Mouse (Mus musculus) limb, embryonic 15.5 days (tissue): ENCODE data around the gene Nrxn3. TPM values are rescaled to one million over a fixed set of nuclear protein-coding genes. Genes with fewer than 3 reads are reported as not detected.

Experiments used
- ATAC-seq: fragments of 200-750 bp; cut with Nextera tagmentation; 2 replicates; pipeline ENCODE4 v1.8.0; 2017; ENCODE audit warnings: low read depth, moderate TSS enrichment; ENCODE audit not compliant: insufficient number of reproducible peaks, low FRiP score, low TSS enrichment
- H3K27ac ChIP-seq: fragments of 300-500 bp; sonication (generic); 2 replicates; pipeline ENCODE4 v1.5.1; 2015; ENCODE audit warnings: moderate library complexity, mild to moderate bottlenecking, inconsistent platforms
- H3K27me3 ChIP-seq: fragments of 300-500 bp; sonication (generic); 2 replicates; pipeline ENCODE4 v1.6.1; 2015; ENCODE audit warnings: inconsistent platforms
- H3K36me3 ChIP-seq: fragments of 300-500 bp; sonication (generic); 2 replicates; pipeline ENCODE4 v1.6.1; 2015; ENCODE audit warnings: inconsistent platforms
- H3K4me1 ChIP-seq: fragments of 300-500 bp; sonication (generic); 2 replicates; pipeline ENCODE4 v1.6.1; 2015; ENCODE audit warnings: inconsistent platforms
- H3K4me2 ChIP-seq: fragments of 300-500 bp; sonication (generic); 2 replicates; pipeline ENCODE4 v1.6.1; 2015; ENCODE audit warnings: mild to moderate bottlenecking, inconsistent platforms
- H3K4me3 ChIP-seq: fragments of 300-500 bp; sonication (generic); 2 replicates; pipeline ENCODE4 v1.5.1; 2015; ENCODE audit warnings: mild to moderate bottlenecking, inconsistent platforms
- H3K9ac ChIP-seq: fragments of 300-500 bp; sonication (generic); 2 replicates; pipeline ENCODE4 v1.6.1; 2015; ENCODE audit warnings: inconsistent platforms
- H3K9me3 ChIP-seq: fragments of 300-500 bp; sonication (generic); 2 replicates; pipeline ENCODE4 v1.6.1; 2016; ENCODE audit warnings: inconsistent platforms
- WGBS: fragments of 180-500 bp; shearing (Covaris S2); methylation state at CpG from one replicate; pipeline ENCODE4 v1.1.7; 2015; 5-methylcytosine and 5-hydroxymethylcytosine counted together
- polyA plus RNA-seq: library from polyadenylated mRNA; unstranded; fragments of >200 nt; fragmentation: Nextera tagmentation; extraction: Ambion mirVana; gene quantifications from 2 replicates; pipeline ENCODE4 v1.2.1, GENCODE M21; 2015

Nrxn3 gene
- polyA plus RNA-seq, 1 experiment from 2014 or later, result 0.70 TPM

GRCm38 (mm10) chr12:89551291-89551690 is 828.6 kb downstream of the Nrxn3 start:
- Histone ChIP-seq H3K36me3 (no peaks in the 10 kb centered on the region), H3K4me1 (no peaks in the 10 kb centered on the region), H3K9me3 (no peaks in the 10 kb centered on the region), H3K4me3 (no peak overlapping the region), H3K9ac (no peak overlapping the region), H3K27me3 (no peaks in the 10 kb centered on the region), H3K4me2 (no peak overlapping the region), H3K27ac (no peak overlapping the region)
- 75% methylated on average over 2 of the region's 2 CpGs for WGBS
- ATAC-seq, result no peak

DNA sequence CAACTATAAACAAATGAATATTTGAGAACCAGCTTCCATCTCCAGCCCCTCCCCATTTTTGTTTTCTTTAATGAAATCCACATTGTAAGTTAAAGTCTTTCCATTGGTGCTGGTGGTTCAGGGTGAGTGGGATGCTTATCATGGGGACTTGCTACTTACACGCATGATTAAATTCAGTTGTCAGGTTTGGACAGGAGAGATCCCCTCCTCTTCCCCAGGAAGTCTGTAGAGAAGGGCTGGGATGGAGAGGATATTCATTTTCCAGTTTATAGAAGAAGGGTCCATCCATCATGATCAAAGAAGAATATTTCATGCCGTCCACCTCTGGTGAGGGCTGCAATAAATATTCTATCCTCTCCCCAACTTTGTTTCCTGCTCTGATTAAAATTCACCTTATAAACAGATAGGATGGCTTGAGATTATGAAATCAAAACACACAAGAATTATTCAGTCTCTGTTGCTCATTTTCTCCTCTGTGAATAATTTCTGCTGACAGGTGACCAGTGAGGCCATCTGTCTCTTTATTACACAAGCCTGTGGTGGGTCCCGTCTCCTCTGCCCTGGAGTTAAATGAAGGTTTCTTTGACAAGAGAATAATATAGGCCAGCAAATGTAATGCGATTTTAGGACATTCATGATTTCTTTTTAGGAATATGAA is 830.7 kb downstream of the Nrxn3 start:
- Histone ChIP-seq H3K9ac (no peak overlapping the region), H3K27me3 (no peaks in the 10 kb centered on the region), H3K9me3 (no peaks in the 10 kb centered on the region), H3K4me2 (no peak overlapping the region), H3K4me3 (no peak overlapping the region), H3K27ac (no peak overlapping the region), H3K36me3 (no peaks in the 10 kb centered on the region), H3K4me1 (no peaks in the 10 kb centered on the region)
- WGBS, result 53% methylated on average over 4 of the region's 4 CpGs
- no peak for ATAC-seq

GRCm38 (mm10) chr12:89554171-89554570 is 831.5 kb downstream of the Nrxn3 start:
- no peak for ATAC-seq
- H3K9ac ChIP-seq, result no peak overlapping the region

DNA sequence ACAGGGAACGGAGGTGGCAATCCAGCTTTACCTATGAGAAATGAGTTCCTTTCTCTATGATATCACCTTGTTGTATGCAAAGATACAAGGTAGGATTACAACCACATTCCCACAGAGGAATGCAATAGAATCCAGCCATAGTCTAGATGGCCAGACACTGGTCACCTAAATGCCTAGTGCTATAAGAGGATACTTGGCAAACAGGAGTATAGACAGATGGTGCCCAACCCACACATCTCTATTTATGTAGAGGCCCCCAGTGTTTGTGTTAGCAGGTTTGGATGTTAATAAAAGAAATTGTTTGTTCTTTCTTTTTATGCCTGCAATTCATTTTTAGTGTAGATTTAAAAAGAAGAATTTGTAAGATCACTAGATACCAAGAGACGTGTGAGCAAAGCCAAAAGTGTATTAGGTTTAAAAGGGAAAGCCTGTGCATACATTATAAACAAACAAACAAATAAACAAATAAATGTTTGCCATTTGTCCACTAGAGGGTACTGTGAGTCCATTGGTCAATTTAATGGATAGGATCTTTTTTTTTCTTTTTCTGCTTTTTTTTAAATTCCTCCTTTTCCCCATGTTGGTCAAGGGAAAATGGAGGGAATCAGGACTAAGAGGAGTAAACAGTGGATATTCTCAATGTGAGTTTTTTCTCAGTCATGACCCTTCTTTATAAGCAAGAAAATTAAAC is 832.2 kb downstream of the Nrxn3 start:
- H3K9ac ChIP-seq, result no peak overlapping the region
- H3K27me3 ChIP-seq, result no peaks in the 10 kb centered on the region
- no peaks in the 10 kb centered on the region for H3K9me3 ChIP-seq
- no peaks in the 10 kb centered on the region for H3K36me3 ChIP-seq
- H3K4me3 ChIP-seq, result no peak overlapping the region
- 60% methylated on average over 2 of the region's 2 CpGs for WGBS
- H3K27ac ChIP-seq, result no peak overlapping the region
- no peak for ATAC-seq
- no peak overlapping the region for H3K4me2 ChIP-seq
- H3K4me1 ChIP-seq, result no peaks in the 10 kb centered on the region

More at GRCm38 (mm10) chr12:89554171-89554570, 831.5 kb downstream of the Nrxn3 start:
- no peaks in the 10 kb centered on the region for H3K36me3 ChIP-seq
- no peak overlapping the region for H3K4me3 ChIP-seq
- H3K4me1 ChIP-seq, result no peaks in the 10 kb centered on the region
- H3K4me2 ChIP-seq, result no peak overlapping the region
- H3K9me3 ChIP-seq, result no peaks in the 10 kb centered on the region
- no peaks in the 10 kb centered on the region for H3K27me3 ChIP-seq
- 69% methylated on average over 2 of the region's 2 CpGs for WGBS
- H3K27ac ChIP-seq, result no peak overlapping the region

- no peaks in the 10 kb centered on the region for H3K36me3 ChIP-seq
Observed at GRCm38 (mm10) chr12:89558921-89559320, 836.2 kb downstream of the Nrxn3 start.

GRCm38 (mm10) chr12:89561989-89562565 is 839.4 kb downstream of the Nrxn3 start:
- Histone ChIP-seq H3K36me3 (no peaks in the 10 kb centered on the region), H3K9ac (no peak overlapping the region), H3K4me1 (no peaks in the 10 kb centered on the region), H3K27ac (no peak overlapping the region), H3K4me3 (no peak overlapping the region), H3K27me3 (no peaks in the 10 kb centered on the region), H3K9me3 (no peaks in the 10 kb centered on the region), H3K4me2 (no peak overlapping the region)
- 30% methylated on average over 4 of the region's 4 CpGs for WGBS
- ATAC-seq, result no peak

More at GRCm38 (mm10) chr12:89558921-89559320, 836.2 kb downstream of the Nrxn3 start:
- Histone ChIP-seq H3K27me3 (no peaks in the 10 kb centered on the region), H3K27ac (no peak overlapping the region), H3K4me2 (no peak overlapping the region), H3K4me3 (no peak overlapping the region), H3K9ac (no peak overlapping the region), H3K9me3 (no peaks in the 10 kb centered on the region), H3K4me1 (no peaks in the 10 kb centered on the region)
- WGBS, result 85% methylated on average over 1 of the region's 1 CpGs
- no peak for ATAC-seq

- H3K27ac ChIP-seq, result no peak overlapping the region
- no peaks in the 10 kb centered on the region for H3K27me3 ChIP-seq
- WGBS, result 52% methylated on average over 6 of the region's 6 CpGs
- H3K36me3 ChIP-seq, result no peaks in the 10 kb centered on the region
- H3K9ac ChIP-seq, result no peak overlapping the region
- no peak overlapping the region for H3K4me3 ChIP-seq
- H3K4me1 ChIP-seq, result no peaks in the 10 kb centered on the region
- ATAC-seq, result no peak
- H3K4me2 ChIP-seq, result no peak overlapping the region
- no peaks in the 10 kb centered on the region for H3K9me3 ChIP-seq
Observed at GRCm38 (mm10) chr12:89568723-89569377, 846.2 kb downstream of the Nrxn3 start.

- ATAC-seq, result no peak
- Histone ChIP-seq H3K27ac (no peak overlapping the region), H3K4me2 (no peak overlapping the region), H3K4me3 (no peak overlapping the region), H3K9me3 (no peaks in the 10 kb centered on the region), H3K9ac (no peak overlapping the region), H3K36me3 (no peaks in the 10 kb centered on the region), H3K4me1 (no peaks in the 10 kb centered on the region), H3K27me3 (no peaks in the 10 kb centered on the region)
- WGBS, result 70% methylated on average over 4 of the region's 4 CpGs
Observed at GRCm38 (mm10) chr12:89592459-89592858, 869.8 kb downstream of the Nrxn3 start.

- no peaks in the 10 kb centered on the region for H3K36me3 ChIP-seq
- H3K9ac ChIP-seq, result no peak overlapping the region
- no peaks in the 10 kb centered on the region for H3K27me3 ChIP-seq
- no peak overlapping the region for H3K4me3 ChIP-seq
- no peaks in the 10 kb centered on the region for H3K4me1 ChIP-seq
- no peak overlapping the region for H3K27ac ChIP-seq
- WGBS, result 82% methylated on average over 2 of the region's 2 CpGs
- no peaks in the 10 kb centered on the region for H3K9me3 ChIP-seq
- no peak for ATAC-seq
- no peak overlapping the region for H3K4me2 ChIP-seq
Observed at GRCm38 (mm10) chr12:89613670-89614069, 891.0 kb downstream of the Nrxn3 start.

DNA sequence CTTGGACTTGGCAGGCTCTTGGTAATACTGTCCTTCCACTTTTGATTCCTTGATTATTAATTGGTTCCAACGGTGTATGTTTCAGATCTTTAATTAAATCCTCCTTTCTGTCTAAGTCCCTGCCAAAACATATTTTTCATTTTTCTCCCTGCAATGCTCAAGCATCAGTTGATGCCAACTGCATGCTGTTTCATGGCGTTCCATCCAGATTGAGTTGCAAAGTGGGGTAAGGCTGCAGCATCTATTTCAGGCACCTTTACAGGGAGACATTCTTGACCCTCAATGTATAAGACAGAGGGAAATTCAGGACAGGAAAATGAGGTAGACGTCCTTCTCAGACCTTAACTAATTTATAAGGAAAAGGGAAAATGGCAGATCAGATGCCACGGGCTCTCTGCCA is 903.1 kb downstream of the Nrxn3 start:
- no peak for ATAC-seq
- H3K4me2 ChIP-seq, result no peak overlapping the region
- WGBS, result 69% methylated on average over 4 of the region's 4 CpGs

DNA sequence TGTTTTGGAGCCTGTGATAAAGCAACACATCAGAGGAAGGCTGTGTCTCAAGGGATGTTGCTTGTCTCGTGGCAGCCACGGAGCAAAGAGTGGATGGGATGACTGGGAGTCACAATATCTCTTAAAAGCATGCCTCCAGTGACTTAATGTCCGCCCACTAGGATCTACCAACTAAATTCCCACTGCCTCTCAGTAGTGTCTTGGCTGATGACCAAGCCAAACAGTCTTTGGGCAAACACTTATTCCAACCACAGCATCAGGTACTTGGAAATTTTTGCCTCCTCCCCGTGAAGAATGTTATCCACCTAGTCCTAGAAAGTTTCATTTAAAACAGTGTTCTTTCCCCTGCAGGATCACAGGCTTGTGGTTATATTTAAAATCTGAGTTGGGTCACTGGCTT is 917.4 kb downstream of the Nrxn3 start:
- Histone ChIP-seq H3K4me1 (0 out of 2 replicates have a peak, but pooled peaks cover 6% of the 10 kb centered on the region), H3K9ac (no peak overlapping the region), H3K4me2 (no peak overlapping the region), H3K27me3 (no peaks in the 10 kb centered on the region), H3K27ac (no peak overlapping the region), H3K36me3 (no peaks in the 10 kb centered on the region), H3K4me3 (no peak overlapping the region), H3K9me3 (no peaks in the 10 kb centered on the region)
- WGBS, result 45% methylated on average over 4 of the region's 4 CpGs
- ATAC-seq, result no peak

More for the DNA sequence above, 903.1 kb downstream of the Nrxn3 start:
- H3K4me1 ChIP-seq, result no peaks in the 10 kb centered on the region
- no peaks in the 10 kb centered on the region for H3K9me3 ChIP-seq
- H3K4me3 ChIP-seq, result no peak overlapping the region
- no peaks in the 10 kb centered on the region for H3K36me3 ChIP-seq
- H3K27ac ChIP-seq, result no peak overlapping the region
- no peaks in the 10 kb centered on the region for H3K27me3 ChIP-seq
- no peak overlapping the region for H3K9ac ChIP-seq

DNA sequence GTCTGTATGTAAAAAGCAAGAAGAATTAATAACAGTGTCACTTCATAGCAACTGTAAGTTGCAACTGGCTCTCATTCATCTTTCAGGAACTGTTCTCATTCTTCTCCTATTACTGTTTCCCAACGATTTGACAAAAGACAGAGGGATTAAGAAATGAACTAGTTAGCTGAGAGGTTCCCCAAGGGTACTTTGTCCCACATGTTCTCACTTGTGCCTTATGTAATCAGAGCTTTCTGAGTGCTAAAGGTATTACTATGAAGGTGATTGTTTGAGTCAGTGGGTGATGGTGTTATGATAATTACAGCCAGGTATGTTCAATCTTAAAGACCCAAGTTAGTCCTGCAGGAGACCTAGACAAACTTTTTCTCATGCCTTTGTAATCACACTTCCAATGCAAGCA is 918.8 kb downstream of the Nrxn3 start:
- no peak for ATAC-seq
- no peak overlapping the region for H3K27ac ChIP-seq
- H3K4me2 ChIP-seq, result no peak overlapping the region
- H3K27me3 ChIP-seq, result no peaks in the 10 kb centered on the region
- 12% methylated on average over 1 of the region's 1 CpGs for WGBS
- H3K4me1 ChIP-seq, result 0 out of 2 replicates have a peak, but pooled peaks cover 6% of the 10 kb centered on the region
- H3K4me3 ChIP-seq, result no peak overlapping the region
- no peaks in the 10 kb centered on the region for H3K9me3 ChIP-seq
- H3K9ac ChIP-seq, result no peak overlapping the region
- no peaks in the 10 kb centered on the region for H3K36me3 ChIP-seq
